Mouse (Mus musculus) liver (tissue): ENCODE results near the gene Dgkg.

Source experiments
- DNase-seq: peaks from one replicate; pipeline ENCODE4 v3.0.0-alpha.2; 2020; ENCODE audit warnings: mixed read lengths

Dgkg gene

GRCm38 (mm10) chr16:22493396-22493795, 163.6 kb downstream of the Dgkg start:
- no peak for DNase-seq

- no peak for DNase-seq
Measured at GRCm38 (mm10) chr16:22491446-22492166, 165.4 kb downstream of the Dgkg start.

- no peak for DNase-seq
Measured at GRCm38 (mm10) chr16:22483900-22484299, 173.1 kb downstream of the Dgkg start.

- DNase-seq, result no peak
Measured at GRCm38 (mm10) chr16:22479322-22479721, 177.7 kb downstream of the Dgkg start.

GRCm38 (mm10) chr16:22471728-22472127, 185.3 kb downstream of the Dgkg start:
- no peak for DNase-seq

GRCm38 (mm10) chr16:22469385-22469784, 187.6 kb downstream of the Dgkg start:
- DNase-seq, result no peak

GRCm38 (mm10) chr16:22467111-22467510, 189.9 kb downstream of the Dgkg start:
- DNase-seq, result no peak

- no peak for DNase-seq
Measured at GRCm38 (mm10) chr16:22466381-22466780, 190.6 kb downstream of the Dgkg start.

- no peak for DNase-seq
Measured at GRCm38 (mm10) chr16:22462220-22462619, 194.8 kb downstream of the Dgkg start.

GRCm38 (mm10) chr16:22461728-22462127, 195.3 kb downstream of the Dgkg start:
- no peak for DNase-seq

- DNase-seq, result no peak
Measured at GRCm38 (mm10) chr16:22460960-22461359, 196.1 kb downstream of the Dgkg start.

- DNase-seq, result no peak
Measured at GRCm38 (mm10) chr16:22452082-22452481, 204.9 kb downstream of the Dgkg start.

GRCm38 (mm10) chr16:22448093-22448492, 208.9 kb downstream of the Dgkg start:
- no peak for DNase-seq

GRCm38 (mm10) chr16:22444786-22445185, 212.2 kb downstream of the Dgkg start:
- DNase-seq, result no peak

GRCm38 (mm10) chr16:22442202-22442601, 214.8 kb downstream of the Dgkg start:
- no peak for DNase-seq

- DNase-seq, result no peak
Measured at GRCm38 (mm10) chr16:22441317-22441716, 215.7 kb downstream of the Dgkg start.

- DNase-seq, result peak; percentile 50
Measured at GRCm38 (mm10) chr16:22440269-22440668, 216.8 kb downstream of the Dgkg start.

GRCm38 (mm10) chr16:22439499-22440177, 217.4 kb downstream of the Dgkg start, which contains the start of gene Etv5:
Etv5 (minus strand) TSS chr16:22439719.
- peak; percentile 97 for DNase-seq

- peak; percentile 71 for DNase-seq
Measured at GRCm38 (mm10) chr16:22438441-22439373, 218.3 kb downstream of the Dgkg start.

- DNase-seq, result no peak
Measured at GRCm38 (mm10) chr16:22436106-22436505, 220.9 kb downstream of the Dgkg start.

- DNase-seq, result no peak
Measured at GRCm38 (mm10) chr16:22434530-22434929, 222.5 kb downstream of the Dgkg start.

- DNase-seq, result no peak
Measured at GRCm38 (mm10) chr16:22433944-22434343, 223.1 kb downstream of the Dgkg start.

GRCm38 (mm10) chr16:22431773-22432172, 225.2 kb downstream of the Dgkg start:
- no peak for DNase-seq
